Mouse (Mus musculus): Measurements from ENCODE around the gene Agbl3. TPM values are rescaled to one million over a fixed set of nuclear protein-coding genes. Genes with fewer than 3 reads are reported as not detected.

Gene Agbl3
- polyA plus RNA-seq, 1 experiment from 2014 or later = 12.7 TPM

- ATAC-seq (ENCODE audit: low FRiP score) (no peak), DNase-seq (ENCODE audit: low spot score) (no peak)
- H3K4me1 ChIP-seq (replicated peaks; ENCODE audit: control insufficient read depth, insufficient read depth, low read length) = no peaks in the 10 kb centered on the region
- H3K36me3 ChIP-seq (replicated peaks; ENCODE audit: control insufficient read depth, insufficient read depth) = peaks cover 73% of the 10 kb centered on the region
- no peak overlapping the region for H3K4me3 ChIP-seq (replicated peaks; ENCODE audit: low read length)
- no peak overlapping the region for H3K27ac ChIP-seq
- H3K4me2 ChIP-seq (replicated peaks) = no peak overlapping the region
- no peak overlapping the region for H3K9ac ChIP-seq
- H3K9me3 ChIP-seq (ENCODE audit: control insufficient read depth, low read length) = no peaks in the 10 kb centered on the region
- H3K27me3 ChIP-seq (ENCODE audit: control insufficient read depth, insufficient read depth, low read length) = no peaks in the 10 kb centered on the region
- 79% methylated on average over 7 of the region's 7 CpGs for WGBS
Observed at GRCm38 (mm10) chr6:34895569-34895968, 115.3 kb downstream of the Agbl3 start.

DNA sequence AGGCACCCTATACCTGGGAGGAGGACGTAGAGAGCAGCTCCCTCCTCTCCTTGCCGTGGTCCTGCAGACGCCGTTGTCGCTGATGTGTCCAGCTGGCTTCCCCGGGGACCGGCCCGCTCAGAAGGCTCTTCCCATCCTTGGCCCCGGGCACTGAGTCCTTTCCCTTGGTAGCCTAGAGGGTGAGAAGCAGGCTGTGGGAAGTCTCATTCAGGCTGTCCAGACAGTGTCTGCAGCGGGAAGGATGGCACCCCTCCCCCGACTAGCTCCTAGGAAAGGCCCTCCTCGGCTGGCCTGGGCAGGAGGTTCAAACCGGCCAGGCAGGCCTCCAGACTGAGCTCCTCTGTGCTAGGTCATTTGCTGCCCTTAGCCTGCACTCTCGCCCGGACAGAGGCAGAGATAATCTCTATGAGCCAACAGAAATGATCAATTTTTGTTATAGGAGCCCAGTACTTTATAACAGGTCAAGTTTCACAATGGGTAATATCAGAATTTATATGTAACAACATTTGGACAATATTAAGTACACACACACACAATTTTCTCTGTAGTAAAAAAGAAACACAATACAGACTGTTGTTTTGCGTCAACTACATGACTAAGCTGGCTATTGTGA is 116.0 kb downstream of the Agbl3 start:
- H3K27me3 ChIP-seq (ENCODE audit: control insufficient read depth, insufficient read depth, low read length) = no peaks in the 10 kb centered on the region
- DNase-seq (ENCODE audit: low spot score) (no peak), ATAC-seq (ENCODE audit: low FRiP score) (no peak)
- H3K27ac ChIP-seq = no peak overlapping the region
- H3K4me3 ChIP-seq (replicated peaks; ENCODE audit: low read length) = no peak overlapping the region
- no peaks in the 10 kb centered on the region for H3K4me1 ChIP-seq (replicated peaks; ENCODE audit: control insufficient read depth, insufficient read depth, low read length)
- WGBS = 60% methylated on average over 16 of the region's 16 CpGs
- H3K9me3 ChIP-seq (ENCODE audit: control insufficient read depth, low read length) = no peaks in the 10 kb centered on the region
- no peak overlapping the region for H3K9ac ChIP-seq
- peaks cover 68% of the 10 kb centered on the region for H3K36me3 ChIP-seq (replicated peaks; ENCODE audit: control insufficient read depth, insufficient read depth)
- H3K4me2 ChIP-seq (replicated peaks) = no peak overlapping the region

DNA sequence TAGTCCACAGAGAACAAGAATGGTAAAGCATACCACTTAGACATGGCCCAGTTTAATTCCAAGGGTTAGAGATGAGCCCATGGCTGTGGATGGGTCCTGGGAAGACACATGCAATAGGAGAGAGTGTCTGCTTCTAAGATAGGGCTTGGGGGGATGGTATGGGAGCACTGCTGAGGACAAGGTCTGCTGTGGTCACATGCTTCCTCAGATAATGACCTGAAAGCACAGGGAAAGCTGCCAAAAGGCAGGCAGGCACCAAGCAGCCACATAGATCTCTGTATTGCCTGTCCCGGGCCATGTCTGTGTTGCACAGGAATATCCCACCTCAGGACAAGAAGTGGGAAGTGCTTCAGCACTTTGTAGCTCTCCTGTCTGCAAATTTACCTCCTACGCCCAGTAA is 118.9 kb downstream of the Agbl3 start:
- no peak overlapping the region for H3K4me3 ChIP-seq (replicated peaks; ENCODE audit: low read length)
- no peak overlapping the region for H3K27ac ChIP-seq
- H3K9ac ChIP-seq = no peak overlapping the region
- no peak overlapping the region for H3K4me2 ChIP-seq (replicated peaks)
- no peaks in the 10 kb centered on the region for H3K9me3 ChIP-seq (ENCODE audit: control insufficient read depth, low read length)
- DNase-seq (ENCODE audit: low spot score) = no peak
- H3K36me3 ChIP-seq (replicated peaks; ENCODE audit: control insufficient read depth, insufficient read depth) = peaks cover 69% of the 10 kb centered on the region
- H3K4me1 ChIP-seq (replicated peaks; ENCODE audit: control insufficient read depth, insufficient read depth, low read length) = 0 out of 2 replicates have a peak, but pooled peaks cover 2% of the 10 kb centered on the region
- 87% methylated on average over 2 of the region's 2 CpGs for WGBS
- ATAC-seq (ENCODE audit: low FRiP score) = no peak
- no peaks in the 10 kb centered on the region for H3K27me3 ChIP-seq (ENCODE audit: control insufficient read depth, insufficient read depth, low read length)

- Histone ChIP-seq H3K9ac (no peak overlapping the region), H3K4me1 (replicated peaks; ENCODE audit: control insufficient read depth, insufficient read depth, low read length) (0 out of 2 replicates have a peak, but pooled peaks cover 2% of the 10 kb centered on the region), H3K4me3 (replicated peaks; ENCODE audit: low read length) (no peak overlapping the region), H3K9me3 (ENCODE audit: control insufficient read depth, low read length) (no peaks in the 10 kb centered on the region), H3K27me3 (ENCODE audit: control insufficient read depth, insufficient read depth, low read length) (no peaks in the 10 kb centered on the region), H3K36me3 (replicated peaks; ENCODE audit: control insufficient read depth, insufficient read depth) (peaks cover 69% of the 10 kb centered on the region), H3K27ac (no peak overlapping the region; the same call in 1 of the 2 replicates), H3K4me2 (replicated peaks) (no peak overlapping the region)
- 64% methylated on average over 2 of the region's 2 CpGs for WGBS
- ATAC-seq (ENCODE audit: low FRiP score) (no peak), DNase-seq (ENCODE audit: low spot score) (no peak)
Observed at GRCm38 (mm10) chr6:34900990-34901389, 120.8 kb downstream of the Agbl3 start.

GRCm38 (mm10) chr6:34901911-34902444 is 121.7 kb downstream of the Agbl3 start:
- Histone ChIP-seq H3K4me2 (replicated peaks) (no peak overlapping the region), H3K27ac (no peak overlapping the region), H3K36me3 (replicated peaks; ENCODE audit: control insufficient read depth, insufficient read depth) (peaks cover 75% of the 10 kb centered on the region), H3K4me1 (replicated peaks; ENCODE audit: control insufficient read depth, insufficient read depth, low read length) (0 out of 2 replicates have a peak, but pooled peaks cover 2% of the 10 kb centered on the region), H3K9me3 (ENCODE audit: control insufficient read depth, low read length) (no peaks in the 10 kb centered on the region), H3K27me3 (ENCODE audit: control insufficient read depth, insufficient read depth, low read length) (no peaks in the 10 kb centered on the region), H3K9ac (no peak overlapping the region), H3K4me3 (replicated peaks; ENCODE audit: low read length) (no peak overlapping the region)
- no peak for ATAC-seq (ENCODE audit: low FRiP score)
- no peak for DNase-seq (ENCODE audit: low spot score)
- WGBS = 56% methylated on average over 9 of the region's 9 CpGs

GRCm38 (mm10) chr6:34902578-34902977 is 122.3 kb downstream of the Agbl3 start:
- H3K36me3 ChIP-seq (replicated peaks; ENCODE audit: control insufficient read depth, insufficient read depth) = peaks cover 74% of the 10 kb centered on the region
- 0 out of 2 replicates have a peak, but pooled peaks cover 2% of the 10 kb centered on the region for H3K4me1 ChIP-seq (replicated peaks; ENCODE audit: control insufficient read depth, insufficient read depth, low read length)
- no peak overlapping the region for H3K4me2 ChIP-seq (replicated peaks)
- ATAC-seq (ENCODE audit: low FRiP score) (no peak), DNase-seq (ENCODE audit: low spot score) (no peak)
- H3K27me3 ChIP-seq (ENCODE audit: control insufficient read depth, insufficient read depth, low read length) = no peaks in the 10 kb centered on the region
- H3K4me3 ChIP-seq (replicated peaks; ENCODE audit: low read length) = no peak overlapping the region
- no peak overlapping the region for H3K9ac ChIP-seq
- H3K27ac ChIP-seq = no peak overlapping the region
- no peaks in the 10 kb centered on the region for H3K9me3 ChIP-seq (ENCODE audit: control insufficient read depth, low read length)
- WGBS = 92% methylated on average over 7 of the region's 7 CpGs

DNA sequence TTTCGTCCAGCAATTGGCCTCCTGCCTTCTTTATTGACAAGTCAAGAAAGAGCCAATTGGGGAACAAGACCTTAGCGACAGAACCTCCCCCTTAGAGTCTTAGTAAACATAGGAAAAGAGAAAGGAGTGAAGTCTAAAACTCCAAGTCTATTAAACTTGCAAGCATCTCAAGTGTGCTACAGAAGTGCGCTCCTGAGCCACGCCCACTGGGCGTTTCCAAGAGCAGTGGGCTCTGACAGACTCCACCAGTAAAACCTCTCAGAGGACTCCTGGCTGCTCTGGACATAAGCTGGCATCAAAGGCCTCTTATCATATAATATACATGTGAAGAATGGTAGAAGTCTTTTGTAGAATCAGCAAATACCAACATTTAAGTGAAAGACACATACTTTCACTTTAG is 123.2 kb downstream of the Agbl3 start:
- WGBS = 86% methylated on average over 5 of the region's 5 CpGs
- ATAC-seq (ENCODE audit: low FRiP score) = no peak

GRCm38 (mm10) chr6:34903851-34904250 is 123.6 kb downstream of the Agbl3 start:
- 92% methylated on average over 10 of the region's 10 CpGs for WGBS
- Histone ChIP-seq H3K4me1 (replicated peaks; ENCODE audit: control insufficient read depth, insufficient read depth, low read length) (0 out of 2 replicates have a peak, but pooled peaks cover 2% of the 10 kb centered on the region), H3K27me3 (ENCODE audit: control insufficient read depth, insufficient read depth, low read length) (no peaks in the 10 kb centered on the region), H3K4me2 (replicated peaks) (no peak overlapping the region), H3K4me3 (replicated peaks; ENCODE audit: low read length) (no peak overlapping the region), H3K27ac (no peak overlapping the region), H3K9ac (no peak overlapping the region), H3K36me3 (replicated peaks; ENCODE audit: control insufficient read depth, insufficient read depth) (peaks cover 72% of the 10 kb centered on the region), H3K9me3 (ENCODE audit: control insufficient read depth, low read length) (no peaks in the 10 kb centered on the region)
- DNase-seq (ENCODE audit: low spot score) (no peak), ATAC-seq (ENCODE audit: low FRiP score) (no peak)

More for the DNA sequence above, 123.2 kb downstream of the Agbl3 start:
- Histone ChIP-seq H3K36me3 (replicated peaks; ENCODE audit: control insufficient read depth, insufficient read depth) (peaks cover 74% of the 10 kb centered on the region), H3K4me2 (replicated peaks) (no peak overlapping the region), H3K27me3 (ENCODE audit: control insufficient read depth, insufficient read depth, low read length) (no peaks in the 10 kb centered on the region), H3K9me3 (ENCODE audit: control insufficient read depth, low read length) (no peaks in the 10 kb centered on the region), H3K27ac (no peak overlapping the region), H3K9ac (no peak overlapping the region), H3K4me3 (replicated peaks; ENCODE audit: low read length) (no peak overlapping the region), H3K4me1 (replicated peaks; ENCODE audit: control insufficient read depth, insufficient read depth, low read length) (0 out of 2 replicates have a peak, but pooled peaks cover 2% of the 10 kb centered on the region)
- DNase-seq (ENCODE audit: low spot score) = no peak

GRCm38 (mm10) chr6:34904361-34904760 is 124.1 kb downstream of the Agbl3 start:
- Histone ChIP-seq H3K27me3 (ENCODE audit: control insufficient read depth, insufficient read depth, low read length) (no peaks in the 10 kb centered on the region), H3K9ac (no peak overlapping the region), H3K4me1 (replicated peaks; ENCODE audit: control insufficient read depth, insufficient read depth, low read length) (peaks cover 5% of the 10 kb centered on the region; the same call in 1 of the 2 replicates), H3K4me3 (replicated peaks; ENCODE audit: low read length) (no peak overlapping the region), H3K27ac (no peak overlapping the region), H3K9me3 (ENCODE audit: control insufficient read depth, low read length) (no peaks in the 10 kb centered on the region), H3K36me3 (replicated peaks; ENCODE audit: control insufficient read depth, insufficient read depth) (peaks cover 67% of the 10 kb centered on the region), H3K4me2 (replicated peaks) (no peak overlapping the region)
- no peak for DNase-seq (ENCODE audit: low spot score)
- ATAC-seq (ENCODE audit: low FRiP score) = no peak
- 96% methylated on average over 6 of the region's 6 CpGs for WGBS
